Mouse (Mus musculus) heart, postnatal 25 days (tissue): ENCODE results near the gene Magi1. TPM values are rescaled to one million over a fixed set of nuclear protein-coding genes. Genes with fewer than 3 reads are reported as not detected.
A peak's percentile ranks its signal among the peaks of the same experiment; 100 is the strongest.

ENCODE experiments used
- DNase-seq: peaks from one replicate; pipeline ENCODE4 v3.0.0; 2022; ENCODE audit warnings: low spot score
- intact Hi-C: fragments of 180-260 bp; cut with DNase I; formaldehyde crosslinking; loops from one replicate; pipeline ENCODE4 v1.15.1; 2025
- total RNA-seq, 2 experiments: library from RNA; stranded (reverse); gene quantifications; 2 replicates each; pipeline ENCODE4 v1.2.3; 2021

The Magi1 gene
- total RNA-seq, 2 experiments from 2014 or later = 15.9 to 18.1 TPM

DNA sequence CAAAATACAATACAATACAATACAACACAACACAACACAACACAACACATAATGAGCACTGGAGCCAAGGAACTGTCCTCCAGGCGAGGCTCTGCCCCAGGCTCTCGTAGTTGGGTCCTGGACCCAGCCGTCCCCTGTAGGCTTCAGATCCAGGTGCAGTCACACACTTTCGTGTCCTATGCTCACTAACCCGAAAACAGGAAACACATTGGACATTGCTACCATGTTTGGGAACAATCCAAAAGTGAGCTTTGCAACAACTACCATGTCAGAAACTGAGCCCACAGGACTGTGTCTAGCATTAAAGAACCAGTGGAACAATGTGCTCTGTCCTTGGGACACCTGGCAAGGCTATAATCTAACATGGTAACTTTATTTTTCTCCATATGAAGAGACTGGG lies 22.9 kb downstream of the Magi1 start:
- DNase-seq = no peak
- intact Hi-C loops = no loop called here

GRCm38 (mm10) chr6:94259981-94260380 lies 23.7 kb downstream of the Magi1 start:
- no peak for DNase-seq
- intact Hi-C loops = no loop called here

DNA sequence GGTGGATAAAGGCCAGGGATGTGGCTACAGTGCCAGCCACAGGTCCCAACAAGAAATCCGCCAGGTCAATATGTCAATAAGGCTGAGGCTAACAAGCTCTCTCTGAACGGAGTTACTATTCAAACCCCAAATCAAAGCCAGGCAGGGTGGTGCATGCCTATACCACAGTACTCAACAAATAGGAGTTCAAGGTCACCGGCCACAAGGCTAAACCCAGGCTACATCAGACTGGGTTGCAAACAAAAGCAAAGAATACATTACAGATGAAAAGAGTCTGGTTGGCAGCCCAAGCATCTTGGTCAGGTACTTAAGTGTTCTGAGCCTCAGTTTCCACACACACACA lies 25.9 kb downstream of the Magi1 start:
- intact Hi-C loops = no loop called here
- no peak for DNase-seq

DNA sequence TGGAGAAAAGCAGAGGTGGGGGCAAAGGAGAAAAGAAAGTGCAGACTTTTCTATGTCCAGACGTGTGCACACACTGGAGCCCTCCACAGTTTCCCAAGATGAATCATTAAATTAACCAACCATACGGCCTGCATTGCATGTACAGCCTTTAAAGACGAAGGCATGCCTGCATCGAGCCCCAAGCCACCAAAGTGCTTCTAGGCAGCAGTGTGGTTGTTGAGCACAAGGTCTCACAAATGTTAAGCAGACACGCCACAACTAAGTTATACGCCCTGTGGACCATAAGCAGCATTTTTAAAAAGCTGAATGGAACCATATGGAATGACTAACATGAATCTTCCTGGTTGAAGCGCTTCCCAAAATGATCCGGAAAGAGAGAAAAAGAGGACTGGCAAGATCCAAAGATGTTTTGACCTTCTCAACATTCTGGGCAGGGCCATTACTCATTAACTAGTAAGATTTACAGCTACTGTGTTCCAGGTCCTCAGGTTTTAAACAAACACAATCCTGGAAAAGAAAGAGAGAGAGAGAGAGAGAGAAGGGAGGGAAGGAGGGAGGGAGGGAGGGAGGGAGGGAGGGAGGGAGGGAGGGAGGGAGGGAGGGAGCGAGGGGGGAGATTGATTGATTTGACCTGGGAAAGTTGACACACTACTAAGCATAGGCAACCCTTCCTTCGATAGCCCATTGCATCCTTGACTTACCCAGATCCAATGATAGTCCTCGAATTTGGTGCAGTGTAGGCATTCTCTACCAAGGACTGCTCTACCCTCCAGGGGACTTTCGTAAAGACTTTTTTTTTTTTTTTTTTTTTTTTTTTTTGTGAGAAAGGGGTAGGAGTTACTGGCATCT lies 26.5 kb downstream of the Magi1 start:
- DNase-seq = no peak
- intact Hi-C loops = no loop called here

DNA sequence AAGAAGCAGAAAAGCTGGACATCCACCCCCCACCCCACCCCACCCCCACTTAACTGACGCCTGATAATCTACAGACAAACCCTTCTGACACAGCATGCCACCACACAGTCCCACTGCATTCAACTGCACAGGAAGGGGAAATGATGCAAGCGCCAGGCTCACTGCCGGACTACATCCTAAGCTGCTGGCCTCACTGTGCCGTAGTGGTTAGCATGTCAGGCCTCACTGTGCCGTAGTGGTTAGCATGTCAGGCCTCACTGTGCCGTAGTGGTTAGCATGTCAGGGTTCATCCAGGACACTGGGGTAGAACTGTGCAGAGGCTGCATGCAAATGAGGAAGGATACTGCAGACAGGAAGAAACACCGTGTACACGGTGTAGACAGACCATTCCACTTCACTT lies 29.8 kb downstream of the Magi1 start:
- intact Hi-C loops = no loop called here
- no peak for DNase-seq

DNA sequence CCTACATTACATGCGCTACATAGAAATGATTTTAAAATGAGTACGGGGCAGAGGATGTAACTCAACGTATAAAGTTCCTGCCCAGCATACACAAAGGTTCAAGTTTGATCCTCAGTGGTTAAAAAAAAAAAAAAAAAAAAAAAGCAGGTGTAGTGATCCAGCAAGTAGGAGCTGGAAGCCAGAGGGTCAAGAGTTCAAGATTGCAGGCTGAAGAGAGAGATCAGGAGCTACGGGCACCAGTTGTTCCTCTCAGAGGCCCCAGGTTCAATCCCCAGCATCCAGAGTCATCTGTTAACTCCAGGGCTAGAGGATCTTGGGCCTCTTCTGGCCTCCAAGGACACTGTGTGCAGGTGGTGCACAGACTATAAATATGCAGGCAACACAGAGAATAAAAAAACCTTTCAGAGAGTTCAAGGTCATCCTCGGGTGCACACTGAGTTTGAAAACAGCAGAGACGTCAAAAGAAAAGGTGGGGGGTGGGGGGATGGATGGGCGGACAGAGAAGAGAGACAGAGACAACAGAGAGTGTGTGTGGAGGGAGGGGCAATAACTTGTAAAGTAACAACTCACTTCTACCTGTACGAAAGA lies 32.3 kb downstream of the Magi1 start:
- intact Hi-C loops = no loop called here
- no peak for DNase-seq

- no peak for DNase-seq
- intact Hi-C loops = no loop called here
Measured at GRCm38 (mm10) chr6:94249286-94249790, 34.4 kb downstream of the Magi1 start.

- intact Hi-C loops = loop anchor here (5.0 kb wide), 1 partner anchor 41 kb away; the partner anchor contains the start of gene Magi1
- peak; percentile 14 for DNase-seq
Measured at GRCm38 (mm10) chr6:94241251-94241650, 42.5 kb downstream of the Magi1 start.

DNA sequence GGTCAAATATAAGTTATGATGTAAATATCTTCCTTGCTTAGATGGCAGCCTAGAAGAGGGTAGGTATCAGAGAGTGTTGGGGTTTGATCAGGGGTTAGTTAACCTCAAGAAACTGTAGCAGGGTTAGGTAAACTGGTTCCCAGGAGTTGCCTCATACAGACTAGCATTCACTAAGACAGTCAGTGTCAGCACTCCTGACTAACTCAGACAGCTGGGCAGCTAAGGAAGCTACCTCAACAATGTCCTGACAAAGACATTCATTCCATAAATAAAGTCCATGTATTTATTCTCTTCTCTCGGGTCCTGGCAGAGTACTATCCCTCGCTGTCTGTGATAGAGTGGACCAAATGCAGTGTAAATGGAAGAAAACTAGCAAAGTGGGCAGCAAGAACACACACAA lies 45.1 kb downstream of the Magi1 start:
- intact Hi-C loops = no loop called here
- no peak for DNase-seq

- intact Hi-C loops = no loop called here
- DNase-seq = no peak
Measured at GRCm38 (mm10) chr6:94236899-94237298, 46.8 kb downstream of the Magi1 start.

- intact Hi-C loops = no loop called here
- no peak for DNase-seq
Measured at GRCm38 (mm10) chr6:94232243-94232785, 51.4 kb downstream of the Magi1 start.

DNA sequence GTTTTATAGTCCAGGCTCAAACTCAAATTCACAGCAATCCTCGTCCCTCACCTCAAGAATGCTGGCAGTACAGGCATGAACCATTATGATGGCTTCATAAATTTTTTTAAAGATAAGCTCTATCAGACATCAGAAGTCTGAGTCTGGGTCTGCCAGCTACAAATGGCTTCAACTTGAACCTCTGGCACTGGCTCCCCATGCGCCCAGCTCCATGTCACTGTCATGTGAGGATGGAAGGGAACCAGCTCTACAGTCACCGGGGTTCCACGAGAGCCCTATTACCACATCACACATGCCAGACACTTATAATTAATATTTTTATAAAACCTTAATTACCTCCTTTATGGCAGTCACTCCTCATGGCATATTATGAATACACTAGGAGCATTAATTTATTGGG lies 51.9 kb downstream of the Magi1 start:
- no peak for DNase-seq
- intact Hi-C loops = no loop called here

DNA sequence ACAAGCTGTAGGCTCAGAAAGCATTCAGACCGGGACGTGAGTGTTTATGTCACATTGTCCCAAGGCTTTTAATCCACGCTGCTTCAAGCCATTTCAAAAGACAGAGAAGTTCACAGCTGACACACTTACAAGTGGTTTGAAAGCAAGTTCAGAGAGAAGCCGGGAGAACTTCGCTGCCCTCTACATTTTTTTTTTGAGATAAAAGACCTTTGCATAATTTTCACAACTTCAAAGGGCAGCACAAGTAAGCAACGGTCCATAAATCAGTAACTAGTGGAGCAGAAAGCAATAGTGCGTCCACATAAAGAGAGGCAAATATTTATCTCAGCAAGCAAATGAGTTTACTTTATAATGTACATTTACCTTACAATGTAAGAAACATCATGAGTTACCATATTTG lies 52.4 kb downstream of the Magi1 start:
- no peak for DNase-seq
- intact Hi-C loops = no loop called here

DNA sequence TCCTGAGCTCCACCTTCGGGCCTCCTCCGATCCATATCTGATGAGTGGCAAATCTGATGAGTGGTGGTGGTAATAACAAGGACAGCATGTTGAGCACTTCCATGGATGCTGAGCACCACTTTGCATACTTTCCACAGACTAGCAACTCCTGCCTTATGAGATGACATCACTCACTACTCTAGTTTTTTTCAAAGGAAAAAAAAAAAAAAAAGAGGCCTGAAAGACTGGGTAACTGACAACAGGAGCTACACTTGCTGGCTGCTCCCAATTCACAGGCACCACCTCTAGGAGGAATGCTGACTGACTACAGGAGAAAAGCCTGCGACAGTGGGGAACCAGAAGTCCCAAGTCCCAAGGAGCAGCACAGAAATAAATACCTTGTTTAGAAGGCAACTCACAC lies 52.8 kb downstream of the Magi1 start:
- intact Hi-C loops = no loop called here
- DNase-seq = no peak

DNA sequence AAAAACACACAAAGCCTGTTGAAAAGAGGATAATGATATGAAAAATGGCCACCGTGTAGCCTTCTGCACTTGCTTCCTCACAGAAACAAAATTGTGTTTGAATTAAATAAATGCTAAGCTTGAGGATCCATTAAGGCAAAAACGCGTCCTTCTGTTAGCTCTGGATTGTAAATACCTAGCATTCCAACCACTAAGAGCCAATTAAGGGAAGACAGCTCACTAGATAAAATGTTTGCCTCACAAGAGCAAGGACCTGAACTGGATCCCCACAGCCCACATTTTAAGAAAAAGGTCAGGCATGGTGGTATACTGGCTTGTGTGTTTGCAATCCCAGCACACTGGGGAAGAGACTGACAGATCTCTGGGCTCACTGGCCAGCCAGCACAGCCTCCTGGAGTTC lies 53.6 kb downstream of the Magi1 start:
- intact Hi-C loops = no loop called here
- no peak for DNase-seq

GRCm38 (mm10) chr6:94226262-94226661 lies 57.5 kb downstream of the Magi1 start:
- DNase-seq = no peak
- intact Hi-C loops = loop anchor here (5.0 kb wide), 1 partner anchor 56 kb away; the partner anchor contains the start of gene Magi1

DNA sequence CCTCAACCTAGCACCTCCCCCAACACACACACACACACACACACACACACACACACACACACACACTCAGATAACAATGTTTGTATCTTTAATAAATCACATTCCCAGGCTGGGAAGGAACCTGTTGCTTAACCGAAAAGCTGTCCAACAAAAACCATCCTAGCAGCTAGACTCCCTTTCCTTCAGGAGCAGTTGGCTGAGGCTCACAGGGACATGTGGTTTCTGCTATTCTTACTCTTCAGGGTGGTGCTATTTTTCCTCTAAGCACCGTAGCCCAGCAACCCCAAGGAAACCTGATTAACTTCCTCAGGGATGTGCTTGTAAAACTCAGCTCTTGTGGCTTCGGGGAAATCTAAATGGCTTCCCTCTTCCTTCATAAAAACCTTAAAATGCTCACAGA lies 57.9 kb downstream of the Magi1 start:
- intact Hi-C loops = loop anchor here (5.0 kb wide), 1 partner anchor 56 kb away; the partner anchor contains the start of gene Magi1
- DNase-seq = peak; percentile 48

DNA sequence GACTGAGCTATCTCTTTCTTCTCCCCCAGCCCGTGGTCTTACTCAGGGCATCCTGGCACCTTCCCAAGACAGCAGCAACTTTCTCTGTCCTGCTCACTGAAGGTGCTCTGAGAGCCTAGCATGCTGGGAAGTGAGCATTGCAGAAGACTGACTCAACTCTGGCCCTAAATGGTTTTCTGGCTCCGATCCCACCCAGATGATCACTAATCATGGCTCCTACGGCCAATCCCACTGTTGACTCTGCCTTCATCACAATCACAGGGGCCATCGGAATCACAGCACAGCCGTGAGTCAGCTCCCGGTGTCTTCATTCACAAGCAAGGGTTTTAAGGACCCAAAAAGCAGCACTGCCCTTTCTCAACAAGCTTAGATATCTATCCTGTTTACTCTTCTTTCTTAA lies 58.6 kb downstream of the Magi1 start:
- intact Hi-C loops = loop anchor here (5.0 kb wide), 1 partner anchor 57 kb away; the partner anchor contains the start of gene Magi1
- no peak for DNase-seq

GRCm38 (mm10) chr6:94222253-94222652 lies 61.5 kb downstream of the Magi1 start:
- intact Hi-C loops = loop anchor here (5.0 kb wide), 1 partner anchor 35 kb away; no protein-coding TSS in a partner anchor
- DNase-seq = no peak

- DNase-seq = no peak
- intact Hi-C loops = loop anchor here (5.0 kb wide), 1 partner anchor 34 kb away; no protein-coding TSS in a partner anchor
Measured at GRCm38 (mm10) chr6:94221750-94222149, 62.0 kb downstream of the Magi1 start.

GRCm38 (mm10) chr6:94218076-94218475 lies 65.6 kb downstream of the Magi1 start:
- intact Hi-C loops = no loop called here
- DNase-seq = no peak
